Mouse (Mus musculus): Measurements from ENCODE around the gene Fscb.

Gene Fscb

GRCm38 (mm10) chr12:64474590-64474989 is at the start of gene Fscb:
Gene Fscb, minus strand, starts transcription at chr12:64474690.
- no peak for DNase-seq (ENCODE audit: low spot score)

GRCm38 (mm10) chr12:64516775-64517174 is 42.3 kb upstream of the Fscb start:
- no peak for DNase-seq (ENCODE audit: low spot score)

GRCm38 (mm10) chr12:64513439-64513838 is 38.9 kb upstream of the Fscb start:
- no peak for DNase-seq (ENCODE audit: low spot score)

- DNase-seq (ENCODE audit: low spot score), result no peak
These were observed 23.2 kb upstream of the Fscb start for GRCm38 (mm10) chr12:64497706-64498105.

- DNase-seq (ENCODE audit: low spot score), result no peak
These were observed 875 bp downstream of the Fscb start for GRCm38 (mm10) chr12:64473615-64474014.

- DNase-seq (ENCODE audit: low spot score), result no peak
These were observed 1.4 kb downstream of the Fscb start for GRCm38 (mm10) chr12:64473136-64473535.

- no peak for DNase-seq (ENCODE audit: low spot score)
These were observed 19.3 kb downstream of the Fscb start for GRCm38 (mm10) chr12:64455228-64455627.

GRCm38 (mm10) chr12:64449911-64450310 is 24.6 kb downstream of the Fscb start:
- no peak for DNase-seq (ENCODE audit: low spot score)

- DNase-seq (ENCODE audit: low spot score), result no peak
These were observed 37.8 kb downstream of the Fscb start for GRCm38 (mm10) chr12:64436675-64437074.
